Mouse (Mus musculus) limb, embryonic 11.5 days (tissue): ENCODE data around the gene Ncaph. TPM values are rescaled to one million over a fixed set of nuclear protein-coding genes. Genes with fewer than 3 reads are reported as not detected.

ENCODE experiments used
- polyA plus RNA-seq: library from polyadenylated mRNA; unstranded; fragments of >200 nt; fragmentation: Nextera tagmentation; extraction: Ambion mirVana; gene quantifications from 2 replicates; pipeline ENCODE4 v1.2.1, GENCODE M21; 2014

Ncaph gene
- polyA plus RNA-seq, 1 experiment from 2014 or later = 130 TPM

Other genes starting within 250 kb of the Ncaph start
- 37.6 and 39.5 TPM in 2 replicates for gene Sppl2a, start 200.7 kb downstream of the Ncaph start, polyA plus RNA-seq
- gene Ap4e1, start 125.2 kb downstream of the Ncaph start, polyA plus RNA-seq = 7.6 and 9.6 TPM in 2 replicates
- 33.3 and 33.6 TPM in 2 replicates for gene Blvra, start 63.3 kb downstream of the Ncaph start, polyA plus RNA-seq
- 17.5 and 19.6 TPM in 2 replicates for gene Itpripl1, start 9.5 kb upstream of the Ncaph start, polyA plus RNA-seq
- 1.9 and 2.1 TPM in 2 replicates for gene 1810024B03Rik, start 74.3 kb upstream of the Ncaph start, polyA plus RNA-seq
- gene Snrnp200, start 74.4 kb upstream of the Ncaph start, polyA plus RNA-seq = 100 and 120 TPM in 2 replicates
- gene Ciao1, start 113.9 kb upstream of the Ncaph start, polyA plus RNA-seq = 61.2 and 62.8 TPM in 2 replicates
- 17.0 and 20.8 TPM in 2 replicates for gene Tmem127, start 114.0 kb upstream of the Ncaph start, polyA plus RNA-seq
- 77.8 and 83.2 TPM in 2 replicates for gene Stard7, start 136.3 kb upstream of the Ncaph start, polyA plus RNA-seq
- gene Dusp2, start 202.2 kb upstream of the Ncaph start, polyA plus RNA-seq = 5.8 and 6.5 TPM in 2 replicates
- gene Astl, start 204.7 kb upstream of the Ncaph start, polyA plus RNA-seq = not detected in 2 replicates
- gene Adra2b, start 229.3 kb upstream of the Ncaph start, polyA plus RNA-seq = 2.2 and 2.6 TPM in 2 replicates